Mouse (Mus musculus) heart, embryonic 15.5 days (tissue): ENCODE measurements around the gene Osbp2. TPM values are rescaled to one million over a fixed set of nuclear protein-coding genes. Genes with fewer than 3 reads are reported as not detected.
"Not testable (repeated sequence)": the region's sequence is repeated elsewhere in the genome, so short reads cannot be mapped to it uniquely, and the experiment has no call there.

Source experiments
- ATAC-seq: fragments of 200-750 bp; cut with Nextera tagmentation; replicated peaks from 2 replicates; pipeline ENCODE4 v1.8.0; 2017; ENCODE audit warnings: low read depth, moderate TSS enrichment; ENCODE audit not compliant: insufficient number of reproducible peaks, insufficient read depth, low FRiP score
- H3K27ac ChIP-seq: fragments of 300-500 bp; sonication (generic); 2 replicates; pipeline ENCODE4 v1.5.1; 2015; ENCODE audit warnings: mild to moderate bottlenecking, inconsistent platforms
- H3K27me3 ChIP-seq: fragments of 300-500 bp; sonication (generic); 2 replicates; pipeline ENCODE4 v1.6.1; 2015; ENCODE audit warnings: inconsistent platforms
- H3K36me3 ChIP-seq: fragments of 300-500 bp; sonication (generic); 2 replicates; pipeline ENCODE4 v1.6.1; 2015; ENCODE audit warnings: mild to moderate bottlenecking, inconsistent platforms
- H3K4me1 ChIP-seq: fragments of 300-500 bp; sonication (generic); replicated peaks from 2 replicates; pipeline ENCODE4 v1.6.1; 2015; ENCODE audit warnings: inconsistent platforms
- H3K4me2 ChIP-seq: fragments of 300-500 bp; sonication (generic); 2 replicates; pipeline ENCODE4 v1.6.1; 2015; ENCODE audit warnings: inconsistent platforms, mild to moderate bottlenecking, moderate library complexity
- H3K4me3 ChIP-seq: fragments of 300-500 bp; sonication (generic); 2 replicates; pipeline ENCODE4 v1.5.1; 2015; ENCODE audit warnings: mild to moderate bottlenecking, inconsistent platforms
- H3K9ac ChIP-seq: fragments of 300-500 bp; sonication (generic); 2 replicates; pipeline ENCODE4 v1.6.1; 2015; ENCODE audit warnings: mild to moderate bottlenecking, inconsistent platforms
- H3K9me3 ChIP-seq: fragments of 300-500 bp; sonication (generic); replicated peaks from 2 replicates; pipeline ENCODE4 v1.6.1; 2016; ENCODE audit warnings: inconsistent platforms
- WGBS: fragments of 180-500 bp; shearing (Covaris S2); methylation state at CpG from one replicate; pipeline ENCODE4 v1.1.7; 2015; ENCODE audit warnings: mixed read lengths; 5-methylcytosine and 5-hydroxymethylcytosine counted together
- polyA plus RNA-seq: library from polyadenylated mRNA; unstranded; fragments of >200 nt; fragmentation: Nextera tagmentation; extraction: Ambion mirVana; gene quantifications from 2 replicates; pipeline ENCODE4 v1.2.1, GENCODE M21; 2015

Osbp2 gene
- 0.89 and 1.5 TPM in 2 replicates for polyA plus RNA-seq

GRCm38 (mm10) chr11:3863454-3864112, at the start of gene Osbp2:
Osbp2 (minus strand) TSS chr11:3863903.
- WGBS: 4% methylated on average over 58 of the region's 58 CpGs
- peaks cover 11% of the 10 kb centered on the region; the same call in 1 of the 2 replicates for H3K27me3 ChIP-seq
- H3K36me3 ChIP-seq: no peaks in the 10 kb centered on the region
- no peaks in the 10 kb centered on the region for H3K9me3 ChIP-seq
- H3K4me2 ChIP-seq: peak within 1 kb of the TSS; percentile 88
- H3K4me3 ChIP-seq: peak within 1 kb of the TSS; percentile 54
- ATAC-seq: peak; percentile 91
- peaks cover 10% of the 10 kb centered on the region for H3K4me1 ChIP-seq
- peak within 1 kb of the TSS; percentile 49 for H3K9ac ChIP-seq
- H3K27ac ChIP-seq: no peak within 1 kb of the TSS

- ATAC-seq: peak; percentile 1
- WGBS: 3% methylated on average over 16 of the region's 16 CpGs
- H3K9me3 ChIP-seq: no peaks in the 10 kb centered on the region
- H3K27ac ChIP-seq: 0 out of 2 replicates have a peak overlapping the region, but pooled peaks have one; percentile 50
- peak overlapping the region; percentile 57 for H3K4me3 ChIP-seq
- peak overlapping the region; percentile 91 for H3K4me2 ChIP-seq
- H3K27me3 ChIP-seq: no peaks in the 10 kb centered on the region
- 0 out of 2 replicates have a peak, but pooled peaks cover 3% of the 10 kb centered on the region for H3K36me3 ChIP-seq
- peak overlapping the region; percentile 57 for H3K9ac ChIP-seq
- H3K4me1 ChIP-seq: peaks cover 42% of the 10 kb centered on the region
Observed at GRCm38 (mm10) chr11:3912875-3913271, 49.2 kb upstream of the Osbp2 start.

GRCm38 (mm10) chr11:3912100-3912874, 48.6 kb upstream of the Osbp2 start:
- no peaks in the 10 kb centered on the region for H3K9me3 ChIP-seq
- peak overlapping the region; percentile 91 for H3K4me2 ChIP-seq
- ATAC-seq: peak; percentile 1; the same call in 1 of the 2 replicates
- H3K27ac ChIP-seq: peak overlapping the region; percentile 43
- H3K9ac ChIP-seq: peak overlapping the region; percentile 57
- H3K36me3 ChIP-seq: peaks cover 2% of the 10 kb centered on the region; the same call in 1 of the 2 replicates
- H3K4me1 ChIP-seq: peaks cover 42% of the 10 kb centered on the region
- peak overlapping the region; percentile 57 for H3K4me3 ChIP-seq
- 23% methylated on average over 19 of the region's 19 CpGs for WGBS
- no peaks in the 10 kb centered on the region for H3K27me3 ChIP-seq

- not testable (repeated sequence) for ATAC-seq, H3K4me3 ChIP-seq
Observed at GRCm38 (mm10) chr11:3911440-3911839, 47.7 kb upstream of the Osbp2 start.

GRCm38 (mm10) chr11:3910513-3911310, 47.0 kb upstream of the Osbp2 start:
- Histone ChIP-seq H3K36me3 (no peaks in the 10 kb centered on the region; the same call in 1 of the 2 replicates), H3K4me2 (peak overlapping the region; percentile 91), H3K27me3 (no peaks in the 10 kb centered on the region), H3K27ac (peak overlapping the region; percentile 56), H3K9me3 (no peaks in the 10 kb centered on the region), H3K4me3 (no peak overlapping the region), H3K4me1 (peaks cover 38% of the 10 kb centered on the region), H3K9ac (0 out of 2 replicates have a peak overlapping the region, but pooled peaks have one; percentile 2)
- 47% methylated on average over 5 of the region's 5 CpGs for WGBS
- ATAC-seq: no peak

More at GRCm38 (mm10) chr11:3911440-3911839, 47.7 kb upstream of the Osbp2 start:
- H3K36me3 ChIP-seq, H3K27me3 ChIP-seq, H3K9me3 ChIP-seq: not testable (repeated sequence)
- peak overlapping the region; percentile 56 for H3K27ac ChIP-seq
- peak overlapping the region; percentile 91 for H3K4me2 ChIP-seq
- H3K4me1 ChIP-seq: peaks cover 42% of the 10 kb centered on the region
- 82% methylated on average over 6 of the region's 6 CpGs for WGBS
- H3K9ac ChIP-seq: 0 out of 2 replicates have a peak overlapping the region, but pooled peaks have one; percentile 2

- H3K27me3 ChIP-seq: no peaks in the 10 kb centered on the region
- H3K4me3 ChIP-seq: no peak overlapping the region
- no peak overlapping the region for H3K4me2 ChIP-seq
- 78% methylated on average over 4 of the region's 4 CpGs for WGBS
- no peaks in the 10 kb centered on the region for H3K9me3 ChIP-seq
- ATAC-seq: no peak
- H3K36me3 ChIP-seq: no peaks in the 10 kb centered on the region; the same call in 1 of the 2 replicates
- H3K4me1 ChIP-seq: peaks cover 35% of the 10 kb centered on the region
- H3K9ac ChIP-seq: no peak overlapping the region
- H3K27ac ChIP-seq: no peak overlapping the region
Observed at GRCm38 (mm10) chr11:3909236-3909635, 45.5 kb upstream of the Osbp2 start.

GRCm38 (mm10) chr11:3905446-3905845, 41.7 kb upstream of the Osbp2 start:
- no peaks in the 10 kb centered on the region for H3K9me3 ChIP-seq
- peaks cover 3% of the 10 kb centered on the region for H3K4me1 ChIP-seq
- no peak overlapping the region for H3K9ac ChIP-seq
- no peak overlapping the region for H3K4me3 ChIP-seq
- no peak for ATAC-seq
- 88% methylated on average over 1 of the region's 1 CpGs for WGBS
- H3K27me3 ChIP-seq: no peaks in the 10 kb centered on the region
- no peak overlapping the region for H3K4me2 ChIP-seq
- no peaks in the 10 kb centered on the region; the same call in 1 of the 2 replicates for H3K36me3 ChIP-seq
- no peak overlapping the region for H3K27ac ChIP-seq

GRCm38 (mm10) chr11:3904673-3905072, 41.0 kb upstream of the Osbp2 start:
- Histone ChIP-seq H3K4me2 (no peak overlapping the region), H3K4me1 (peaks cover 5% of the 10 kb centered on the region; the same call in 1 of the 2 replicates), H3K9ac (no peak overlapping the region), H3K9me3 (no peaks in the 10 kb centered on the region), H3K4me3 (no peak overlapping the region), H3K27ac (no peak overlapping the region), H3K36me3 (no peaks in the 10 kb centered on the region; the same call in 1 of the 2 replicates), H3K27me3 (no peaks in the 10 kb centered on the region)
- ATAC-seq: no peak
- 76% methylated on average over 6 of the region's 6 CpGs for WGBS

- Histone ChIP-seq H3K27me3 (no peaks in the 10 kb centered on the region), H3K27ac (no peak overlapping the region), H3K9me3 (no peaks in the 10 kb centered on the region), H3K4me1 (peaks cover 5% of the 10 kb centered on the region; the same call in 1 of the 2 replicates), H3K4me2 (no peak overlapping the region), H3K4me3 (no peak overlapping the region), H3K9ac (no peak overlapping the region), H3K36me3 (no peaks in the 10 kb centered on the region; the same call in 1 of the 2 replicates)
- 74% methylated on average over 5 of the region's 5 CpGs for WGBS
- ATAC-seq: no peak
Observed at GRCm38 (mm10) chr11:3903046-3903445, 39.3 kb upstream of the Osbp2 start.

GRCm38 (mm10) chr11:3902516-3902915, 38.8 kb upstream of the Osbp2 start:
- Histone ChIP-seq H3K27ac (no peak overlapping the region), H3K36me3 (peaks cover 1% of the 10 kb centered on the region; the same call in 1 of the 2 replicates), H3K27me3 (no peaks in the 10 kb centered on the region), H3K9ac (no peak overlapping the region), H3K4me2 (no peak overlapping the region), H3K4me1 (peaks cover 5% of the 10 kb centered on the region; the same call in 1 of the 2 replicates), H3K4me3 (no peak overlapping the region), H3K9me3 (no peaks in the 10 kb centered on the region)
- ATAC-seq: no peak
- 88% methylated on average over 3 of the region's 3 CpGs for WGBS
